Mouse (Mus musculus) heart, adult 2 months (tissue): ENCODE measurements at regions not wholly inside any gene's neighbourhood (a gene's known extent, or its start where the extent isn't known, plus 50 kb on each side); places are given as distances from the start of the nearest gene placed in this dataset.

Source experiments
- CTCF ChIP-seq: fragments of 200-600 bp; IDR thresholded peaks from 2 replicates; pipeline ENCODE4 v1.8.1; 2022; ENCODE audit warnings: antibody characterized with exemption, mild to moderate bottlenecking, moderate library complexity
- POLR2A ChIP-seq: fragments of 200-500 bp; IDR thresholded peaks from 2 replicates; pipeline ENCODE4 v1.6.1; 2011; ENCODE audit warnings: mild to moderate bottlenecking, low read depth, low read length, control low read depth; ENCODE audit not compliant: insufficient read depth

GRCm38 (mm10) chr2:50417643-50418042 is 121.0 kb upstream of the Mmadhc start:
- TF ChIP-seq CTCF: no peak
- no peak for TF ChIP-seq POLR2A
